Mouse (Mus musculus) midbrain, postnatal 0 days (tissue): ENCODE data around the gene Csf2rb2. TPM values are rescaled to one million over a fixed set of nuclear protein-coding genes. Genes with fewer than 3 reads are reported as not detected.
A peak's percentile ranks its signal among the peaks of the same experiment; 100 is the strongest.
"Not testable (repeated sequence)": the region's sequence is repeated elsewhere in the genome, so short reads cannot be mapped to it uniquely, and the experiment has no call there.

Experiments
- ATAC-seq: fragments of 200-750 bp; cut with Nextera tagmentation; 2 replicates; pipeline ENCODE4 v1.8.0; 2017; ENCODE audit warnings: moderate number of reproducible peaks, mild to moderate bottlenecking, moderate TSS enrichment, moderate library complexity; ENCODE audit not compliant: low FRiP score
- DNase-seq: peaks from one replicate; pipeline ENCODE4 v3.0.0-alpha.2; 2015; ENCODE audit warnings: low spot score
- H3K27ac ChIP-seq: fragments of 300-500 bp; sonication (generic); 2 replicates; pipeline ENCODE4 v1.5.1; 2014; ENCODE audit warnings: low read depth, mild to moderate bottlenecking, low read length, mixed read lengths
- H3K27me3 ChIP-seq: fragments of 300-500 bp; sonication (generic); 2 replicates; pipeline ENCODE4 v1.6.1; 2014; ENCODE audit warnings: low read length, control low read depth, mixed read lengths; ENCODE audit not compliant: insufficient read depth
- H3K36me3 ChIP-seq: fragments of 300-500 bp; sonication (generic); 2 replicates; pipeline ENCODE4 v1.6.1; 2014; ENCODE audit warnings: low read length, control low read depth, mixed read lengths; ENCODE audit not compliant: insufficient read depth
- H3K4me1 ChIP-seq: fragments of 300-500 bp; sonication (generic); 2 replicates; pipeline ENCODE4 v1.6.1; 2014; ENCODE audit warnings: mild to moderate bottlenecking, control low read depth, antibody characterized with exemption, low read length, mixed read lengths; ENCODE audit not compliant: insufficient read depth
- H3K4me2 ChIP-seq: fragments of 300-500 bp; sonication (generic); 2 replicates; pipeline ENCODE4 v1.6.1; 2014; ENCODE audit warnings: low read depth, mild to moderate bottlenecking, low read length, mixed read lengths; ENCODE audit not compliant: poor library complexity, severe bottlenecking
- H3K4me3 ChIP-seq: fragments of 300-500 bp; sonication (generic); 2 replicates; pipeline ENCODE4 v1.5.1; 2014; ENCODE audit warnings: low read depth, mild to moderate bottlenecking, low read length, moderate library complexity
- H3K9ac ChIP-seq: fragments of 300-500 bp; sonication (generic); replicated peaks from 2 replicates; pipeline ENCODE4 v1.6.1; 2014; ENCODE audit warnings: mild to moderate bottlenecking, low read length, moderate library complexity, mixed read lengths; ENCODE audit not compliant: poor library complexity, severe bottlenecking
- H3K9me3 ChIP-seq: fragments of 300-500 bp; sonication (generic); 2 replicates; pipeline ENCODE4 v1.6.1; 2016; ENCODE audit warnings: low read length, control low read depth
- CTCF ChIP-seq: IDR thresholded peaks from 2 replicates; pipeline ENCODE4 v1.5.1; 2016; ENCODE audit warnings: antibody characterized with exemption, mild to moderate bottlenecking
- WGBS: fragments of 180-500 bp; shearing (Covaris S2); extraction: QIAGEN DNeasy Blood & Tissue Kit; methylation state at CpG from one replicate; pipeline ENCODE4 v1.1.7; 2014; 5-methylcytosine and 5-hydroxymethylcytosine counted together
- polyA plus RNA-seq: library from polyadenylated mRNA; unstranded; fragments of >200 nt; fragmentation: Nextera tagmentation; extraction: Ambion mirVana; gene quantifications from 2 replicates; pipeline ENCODE4 v1.2.1, GENCODE M21; 2015
- total RNA-seq: library from RNA; depleted of rRNA; stranded (reverse); fragments of >200 nt; gene quantifications from 2 replicates; pipeline ENCODE4 v1.2.3, GENCODE M21; 2014

Gene Csf2rb2
- total and polyA plus RNA-seq, 2 experiments from 2014 or later = 0.11 to 0.28 TPM

- 66% methylated on average over 13 of the region's 13 CpGs for WGBS
Observed at GRCm38 (mm10) chr15:78260668-78261333, 44.7 kb downstream of the Csf2rb2 start.

GRCm38 (mm10) chr15:78258246-78258865, 47.2 kb downstream of the Csf2rb2 start:
- H3K4me1 ChIP-seq = no peaks in the 10 kb centered on the region
- no peak overlapping the region for H3K27ac ChIP-seq
- H3K9me3 ChIP-seq = no peaks in the 10 kb centered on the region
- no peaks in the 10 kb centered on the region for H3K36me3 ChIP-seq
- H3K4me3 ChIP-seq = no peak overlapping the region
- 82% methylated on average over 10 of the region's 10 CpGs for WGBS
- no peak overlapping the region for H3K9ac ChIP-seq
- TF ChIP-seq CTCF = no peak
- no peak for ATAC-seq
- 0 out of 2 replicates have a peak, but pooled peaks cover 4% of the 10 kb centered on the region for H3K27me3 ChIP-seq
- H3K4me2 ChIP-seq = no peak overlapping the region
- no peak for DNase-seq

More at GRCm38 (mm10) chr15:78260668-78261333, 44.7 kb downstream of the Csf2rb2 start:
- TF ChIP-seq CTCF = no peak
- Histone ChIP-seq H3K27me3 (no peaks in the 10 kb centered on the region), H3K36me3 (no peaks in the 10 kb centered on the region), H3K27ac (no peak overlapping the region), H3K4me3 (no peak overlapping the region), H3K9ac (no peak overlapping the region), H3K9me3 (no peaks in the 10 kb centered on the region), H3K4me1 (peaks cover 5% of the 10 kb centered on the region; the same call in 1 of the 2 replicates), H3K4me2 (no peak overlapping the region)
- no peak for ATAC-seq
- DNase-seq = no peak

- H3K4me3 ChIP-seq = no peak overlapping the region
- no peak for ATAC-seq
- H3K36me3 ChIP-seq = no peaks in the 10 kb centered on the region
- 0 out of 2 replicates have a peak, but pooled peaks cover 4% of the 10 kb centered on the region for H3K27me3 ChIP-seq
- TF ChIP-seq CTCF = peak; percentile 92
- peak; percentile 74 for DNase-seq
- H3K4me2 ChIP-seq = no peak overlapping the region
- no peak overlapping the region for H3K9ac ChIP-seq
- H3K9me3 ChIP-seq = no peaks in the 10 kb centered on the region
- H3K4me1 ChIP-seq = no peaks in the 10 kb centered on the region
- no peak overlapping the region for H3K27ac ChIP-seq
- 35% methylated on average over 7 of the region's 7 CpGs for WGBS
Observed at GRCm38 (mm10) chr15:78257326-78258050, 48.0 kb downstream of the Csf2rb2 start.

GRCm38 (mm10) chr15:78256602-78257259, 48.8 kb downstream of the Csf2rb2 start:
- H3K4me3 ChIP-seq, DNase-seq, H3K36me3 ChIP-seq, H3K4me2 ChIP-seq, H3K4me1 ChIP-seq, H3K9ac ChIP-seq, ATAC-seq, H3K27ac ChIP-seq, H3K27me3 ChIP-seq, H3K9me3 ChIP-seq: not testable (repeated sequence)

- no peak for ATAC-seq
- no peaks in the 10 kb centered on the region for H3K9me3 ChIP-seq
- H3K27ac ChIP-seq = no peak overlapping the region
- no peak overlapping the region for H3K4me2 ChIP-seq
- peak; percentile 87 for DNase-seq
- no peak overlapping the region for H3K9ac ChIP-seq
- 24% methylated on average over 20 of the region's 20 CpGs for WGBS
- no peaks in the 10 kb centered on the region for H3K36me3 ChIP-seq
- TF ChIP-seq CTCF = peak; percentile 74
- no peaks in the 10 kb centered on the region for H3K4me1 ChIP-seq
- H3K27me3 ChIP-seq = 0 out of 2 replicates have a peak, but pooled peaks cover 4% of the 10 kb centered on the region
- H3K4me3 ChIP-seq = no peak overlapping the region
Observed at GRCm38 (mm10) chr15:78254751-78255150, 50.8 kb downstream of the Csf2rb2 start.
